Mouse (Mus musculus): ENCODE measurements around the gene Arid5a.

Gene Arid5a

DNA sequence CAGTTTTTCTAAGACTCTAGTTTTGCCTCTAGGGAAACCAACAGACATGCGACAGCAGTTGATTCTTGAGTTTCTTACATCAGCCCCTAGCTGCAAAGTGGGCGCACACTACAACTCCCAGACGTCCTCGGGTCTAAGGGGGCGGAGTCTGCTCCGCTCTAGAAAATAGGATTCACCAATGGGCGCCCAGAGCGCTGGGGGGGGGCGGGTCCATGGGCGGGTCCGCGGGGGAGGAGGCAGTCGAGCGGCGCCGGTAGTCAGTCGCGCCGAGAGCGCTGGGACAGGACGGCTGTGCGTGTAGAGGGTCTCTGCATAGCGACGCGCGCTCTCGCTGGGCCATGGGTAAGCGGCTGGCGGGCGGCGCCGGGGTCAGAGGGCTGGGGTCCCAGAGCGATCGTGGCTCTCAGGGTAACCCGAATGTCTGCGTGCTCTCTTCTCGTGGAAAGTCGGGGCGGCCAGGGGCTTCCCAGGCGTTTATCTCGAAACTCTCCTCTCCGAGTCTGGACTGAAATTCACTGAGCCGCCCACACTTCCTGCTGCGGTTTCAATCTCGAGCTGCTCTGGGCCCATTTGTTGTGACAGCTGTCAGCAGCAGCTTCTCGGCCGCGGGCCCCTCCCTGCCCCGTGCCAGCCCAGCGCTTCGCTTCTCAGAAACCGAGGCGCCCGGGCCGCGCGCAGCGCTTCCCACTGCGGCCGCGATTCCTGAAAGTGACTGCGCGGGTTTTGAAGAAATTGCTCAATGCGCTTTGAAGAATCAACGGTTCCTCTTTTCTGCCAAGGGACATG is at the start of gene Arid5a:
TSS of gene Arid5a (plus strand) at position 239 of the 786 bp plus-strand sequence.
- DNase-seq (ENCODE audit: low read depth, low spot score): peak; percentile 74

DNA sequence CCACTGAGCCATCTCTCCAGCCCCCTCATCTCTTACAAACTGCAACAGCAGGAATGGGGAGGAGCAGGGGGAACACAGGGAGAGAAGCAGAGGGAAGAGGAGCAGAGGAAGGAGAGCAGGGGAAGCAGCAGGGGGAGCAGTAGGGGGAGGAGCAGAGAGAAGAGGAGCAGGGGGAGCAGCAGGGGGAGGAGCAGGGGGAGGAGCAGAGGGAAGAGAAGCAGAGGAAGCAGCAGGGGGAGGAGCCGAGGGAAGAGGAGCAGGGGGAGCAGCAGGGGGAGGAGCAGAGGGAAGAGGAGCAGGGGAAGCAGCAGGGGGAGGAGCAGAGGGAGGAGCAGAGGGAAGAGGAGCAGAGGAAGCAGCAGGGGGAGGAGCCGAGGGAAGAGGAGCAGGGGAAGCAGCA is 48.9 kb upstream of the Arid5a start:
- DNase-seq (ENCODE audit: low read depth, low spot score): no peak

DNA sequence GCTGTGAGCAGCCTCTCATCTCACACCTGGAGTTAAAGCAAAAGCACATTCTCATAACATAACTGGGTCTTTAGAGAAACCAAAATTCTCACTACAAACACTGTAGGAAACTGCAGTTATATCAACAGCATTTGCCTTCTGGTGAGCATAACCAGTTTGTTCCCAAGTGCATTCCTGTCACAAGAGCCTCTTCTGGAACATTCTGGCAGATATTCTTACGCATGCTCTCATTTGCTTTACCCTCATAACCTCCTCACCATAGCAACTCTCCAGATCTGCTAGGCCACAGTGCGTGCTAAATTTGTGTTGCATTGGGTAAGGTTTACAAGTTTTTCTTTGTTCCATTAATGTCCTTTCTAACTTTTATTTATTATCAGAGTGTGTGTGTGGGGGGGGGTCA is 48.3 kb upstream of the Arid5a start:
- DNase-seq (ENCODE audit: low read depth, low spot score): no peak

DNA sequence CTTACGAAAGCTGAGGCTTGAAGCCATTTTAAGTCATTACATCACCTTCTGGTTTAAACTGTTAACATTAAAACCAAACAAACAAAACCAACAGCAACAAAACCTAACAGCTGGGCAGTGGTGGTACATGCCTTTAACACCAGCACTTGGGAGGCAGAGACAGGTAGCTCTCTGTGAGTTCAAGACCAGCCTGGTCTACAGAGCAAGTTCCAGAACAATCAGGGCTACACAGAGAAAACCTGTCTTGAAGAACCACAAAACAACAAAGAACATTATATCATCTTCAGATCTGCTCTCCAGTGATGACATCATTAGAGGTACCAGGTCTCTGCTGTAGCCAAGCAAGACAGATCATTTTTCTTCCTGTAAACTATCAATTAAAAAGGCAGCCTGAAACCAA is 47.1 kb upstream of the Arid5a start:
- DNase-seq (ENCODE audit: low read depth, low spot score): no peak

DNA sequence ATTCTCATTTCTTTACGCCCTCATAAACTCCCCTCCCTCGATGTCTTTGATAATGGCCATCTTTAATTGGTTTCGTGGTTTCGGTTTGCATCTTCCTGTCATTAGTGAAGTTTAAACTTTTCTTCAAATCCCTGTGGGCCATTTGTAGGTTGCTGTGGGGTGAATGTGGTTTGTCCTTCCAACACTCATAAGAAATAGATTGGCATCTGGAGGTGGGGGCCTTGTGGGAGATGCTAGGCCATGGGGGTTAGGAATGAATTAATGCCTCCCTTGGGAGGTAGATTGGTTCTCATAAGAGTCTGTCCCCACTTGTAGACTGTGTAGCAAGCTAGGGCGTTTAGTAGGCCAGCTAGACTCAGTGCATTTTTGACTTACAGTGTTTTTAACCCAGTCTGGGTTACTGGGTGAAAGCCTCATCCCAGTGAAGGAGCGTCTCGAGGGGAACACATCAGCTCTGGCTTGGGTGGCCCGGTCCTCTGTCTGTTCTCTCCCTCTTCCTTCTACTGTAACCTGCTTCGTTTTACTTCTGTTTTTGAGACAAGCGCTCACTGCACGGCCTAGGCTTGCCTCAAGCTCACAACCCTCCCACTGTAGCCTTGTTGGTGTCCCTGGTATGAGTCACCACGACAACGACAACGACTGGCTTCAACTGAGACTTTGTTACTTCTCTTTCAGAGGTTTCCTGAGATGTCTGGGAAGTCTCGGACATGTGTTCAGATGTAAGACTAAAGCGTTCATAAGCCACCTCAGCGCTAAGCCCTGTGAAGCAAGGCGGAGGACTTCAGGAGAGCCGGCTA is 45.6 kb upstream of the Arid5a start:
- no peak for DNase-seq (ENCODE audit: low read depth, low spot score)

DNA sequence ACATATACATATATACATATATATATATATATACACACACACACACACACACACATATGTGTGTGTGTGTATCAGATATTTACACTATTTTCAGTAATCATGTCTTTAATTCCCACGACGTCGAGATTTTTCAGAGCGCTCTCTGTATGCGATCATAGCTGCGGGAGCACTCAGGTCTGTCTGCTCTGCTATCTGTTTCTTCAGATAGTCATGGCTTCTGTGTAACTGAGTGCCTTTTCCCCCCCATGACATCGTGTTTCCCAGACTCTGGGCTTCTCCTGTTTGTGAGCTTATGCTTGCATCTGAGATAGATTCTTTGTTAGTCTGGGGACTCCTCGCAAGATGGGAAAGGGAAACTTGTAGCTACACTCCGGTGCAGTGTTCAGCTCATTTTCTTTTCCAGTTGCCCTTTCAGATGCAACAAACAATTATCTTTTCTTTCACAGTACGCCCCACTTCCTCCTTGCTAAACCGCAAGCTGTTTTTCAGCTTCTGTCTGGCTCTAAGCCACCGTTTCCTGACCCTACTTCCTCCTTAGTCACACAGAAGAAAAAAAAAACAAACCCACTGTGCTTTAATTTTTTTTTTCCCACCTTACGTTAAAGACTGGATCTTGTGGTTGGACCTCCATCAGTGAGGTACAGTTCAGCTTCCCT is 43.6 kb upstream of the Arid5a start:
- no peak for DNase-seq (ENCODE audit: low read depth, low spot score)

DNA sequence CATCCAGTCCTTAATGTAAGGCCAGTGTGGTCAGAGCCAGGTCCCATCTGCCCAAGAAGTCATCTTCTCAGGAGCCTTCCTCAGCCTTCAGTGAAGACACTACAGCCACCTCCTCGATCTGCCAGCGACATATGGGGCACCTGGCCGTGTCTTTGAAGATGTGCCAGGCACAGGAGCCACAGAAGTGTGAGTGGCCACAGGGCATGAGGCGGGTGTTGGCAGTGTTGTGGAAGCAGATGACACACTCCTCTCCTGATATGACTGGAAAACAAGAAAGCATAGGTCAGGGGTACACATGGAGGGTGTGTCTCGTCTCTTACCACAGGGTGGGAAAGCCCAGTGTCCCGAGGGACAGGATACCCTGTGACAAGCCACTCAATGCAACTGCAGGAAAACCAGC is 41.2 kb upstream of the Arid5a start:
- DNase-seq (ENCODE audit: low read depth, low spot score): no peak

DNA sequence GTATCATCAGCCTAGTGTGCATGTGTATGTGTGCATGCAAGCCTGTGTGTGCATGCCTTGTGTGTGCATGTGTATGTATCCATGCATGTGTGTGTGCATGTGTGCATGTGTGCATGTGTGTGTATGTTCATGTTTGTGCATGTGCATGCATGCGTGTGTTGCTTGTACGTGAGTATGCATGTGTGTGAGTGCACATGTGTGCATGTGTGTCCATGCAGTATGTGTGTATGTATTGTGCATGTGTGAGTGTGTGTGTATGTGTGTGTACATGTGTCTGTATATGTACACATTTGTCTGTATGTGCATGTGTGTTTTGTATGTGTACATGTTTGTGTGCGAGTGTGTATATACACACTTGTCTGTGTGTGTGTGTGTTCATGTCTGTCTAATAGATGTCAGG is 39.9 kb upstream of the Arid5a start:
- no peak for DNase-seq (ENCODE audit: low read depth, low spot score)

DNA sequence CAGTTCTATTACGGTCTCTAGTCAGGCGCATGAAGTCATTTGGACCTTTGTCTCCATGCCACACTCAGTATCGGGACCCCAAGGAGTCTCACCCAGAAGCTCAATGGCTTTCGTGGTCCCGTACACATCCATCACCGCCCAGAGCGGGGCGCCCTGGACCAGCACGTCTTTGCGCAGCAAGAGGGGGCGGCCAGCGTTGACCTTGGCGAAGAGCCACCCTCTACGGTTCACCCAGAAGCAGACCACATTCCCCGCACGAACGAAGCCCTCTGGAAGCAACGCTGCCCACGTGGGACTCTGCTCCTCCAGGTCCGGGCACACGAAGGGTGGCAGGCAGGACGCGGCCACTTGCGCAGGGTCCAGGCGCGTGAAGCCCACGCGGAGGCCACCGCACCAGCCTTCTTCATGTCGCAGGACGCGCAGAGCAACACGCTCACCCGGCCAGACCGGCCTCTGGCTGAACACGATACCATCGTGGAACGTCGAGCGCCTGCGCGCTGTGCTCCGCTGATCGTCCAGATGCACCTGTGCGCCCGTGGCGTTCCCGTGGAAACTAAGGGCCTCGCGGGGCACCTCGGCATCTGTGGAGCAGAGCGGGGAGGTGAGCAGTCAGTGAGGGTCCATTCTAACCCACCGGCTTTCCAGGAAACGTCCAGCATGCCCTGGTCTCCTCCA is 38.3 kb upstream of the Arid5a start:
- no peak for DNase-seq (ENCODE audit: low read depth, low spot score)

DNA sequence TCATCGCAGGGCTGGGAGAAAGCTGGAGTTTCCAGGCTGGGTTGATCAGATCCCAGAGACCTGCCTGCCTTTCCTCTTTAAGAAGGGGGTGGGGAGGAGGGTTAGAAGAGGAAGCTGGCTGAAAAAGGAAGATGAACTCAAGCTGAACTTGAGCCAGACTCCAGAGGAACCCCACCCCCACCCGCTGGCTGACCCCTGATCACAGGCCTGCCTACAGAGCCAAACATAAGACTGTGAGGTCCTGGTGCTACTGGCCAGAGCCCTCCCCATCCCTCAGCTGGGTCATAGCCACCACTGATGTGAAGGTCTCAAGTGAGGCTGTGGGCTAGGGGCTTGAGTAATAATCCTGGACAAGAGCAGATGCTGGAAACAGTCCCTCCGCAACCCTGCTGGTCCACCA is 36.9 kb upstream of the Arid5a start:
- no peak for DNase-seq (ENCODE audit: low read depth, low spot score)

DNA sequence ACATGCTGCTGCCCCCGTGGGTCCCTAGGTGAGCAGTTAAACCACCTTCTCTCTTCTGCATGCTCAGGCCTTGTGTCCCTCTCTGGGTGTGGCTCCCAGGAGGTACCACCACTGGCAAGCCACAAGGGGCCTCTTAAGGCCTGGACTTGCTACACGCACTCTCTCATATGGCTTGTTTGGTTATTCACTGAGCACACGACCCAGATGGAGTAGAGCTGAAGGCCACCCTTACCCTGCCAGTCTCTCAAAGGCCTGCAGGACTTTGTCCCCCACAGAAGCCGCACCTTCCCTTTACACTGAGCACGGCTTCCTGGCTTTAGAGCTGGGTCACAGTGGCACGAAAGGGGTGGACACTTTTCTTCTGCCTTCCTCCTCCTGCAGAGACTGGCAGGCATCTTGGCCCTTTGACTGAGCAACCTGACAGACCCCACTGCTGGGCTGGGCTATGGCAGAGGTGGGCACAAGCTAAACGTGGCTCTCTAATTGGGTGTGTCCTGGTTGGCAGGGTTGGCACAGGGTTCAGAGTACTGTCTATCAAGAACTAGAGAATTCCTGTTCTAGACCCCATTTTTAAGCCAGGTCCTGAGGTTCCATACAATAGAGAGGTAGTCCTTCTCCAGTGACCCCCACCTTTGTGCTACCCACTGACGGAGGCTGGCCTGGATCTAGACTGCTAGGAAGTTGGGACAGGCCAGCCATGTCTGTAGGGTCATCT is 35.9 kb upstream of the Arid5a start:
- no peak for DNase-seq (ENCODE audit: low read depth, low spot score)

DNA sequence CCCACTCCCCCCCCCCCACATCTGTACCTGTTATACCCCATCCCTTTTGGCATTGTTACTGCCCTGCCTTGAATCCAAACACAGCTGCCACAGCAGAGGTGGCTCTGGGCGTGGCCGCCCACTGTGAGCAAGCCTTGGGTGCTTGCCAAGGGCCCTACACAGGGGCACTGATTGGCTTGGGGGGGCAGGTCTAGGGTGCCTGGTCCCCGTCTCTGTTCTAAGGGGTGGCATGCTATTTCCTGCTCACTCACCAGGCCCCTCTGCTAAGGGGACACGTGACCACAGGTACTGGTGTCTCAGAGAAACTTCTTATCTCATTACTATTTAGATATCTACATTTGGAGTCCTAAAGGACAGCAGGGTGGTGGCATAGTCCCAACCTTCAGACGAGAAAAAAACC is 35.0 kb upstream of the Arid5a start:
- DNase-seq (ENCODE audit: low read depth, low spot score): no peak

DNA sequence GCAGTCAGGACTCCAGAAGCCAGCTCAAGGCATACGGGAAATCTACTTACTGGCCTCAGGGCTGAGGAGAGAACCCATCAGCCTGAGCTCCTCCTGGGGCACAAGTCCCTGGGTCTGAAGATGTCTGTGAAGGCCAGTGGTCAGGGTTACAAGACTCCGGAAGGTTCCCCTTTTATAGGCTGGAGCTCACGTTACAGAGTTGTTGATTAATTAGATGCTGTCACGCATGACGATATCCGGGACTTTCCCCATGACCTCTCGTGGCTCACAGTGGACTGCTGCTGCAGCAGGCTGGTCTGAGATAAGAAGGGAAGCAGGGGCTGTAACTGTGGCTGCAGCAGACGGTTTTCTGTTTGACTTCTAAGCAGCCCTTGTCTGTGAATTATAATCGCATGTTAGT is 34.2 kb upstream of the Arid5a start:
- DNase-seq (ENCODE audit: low read depth, low spot score): no peak

DNA sequence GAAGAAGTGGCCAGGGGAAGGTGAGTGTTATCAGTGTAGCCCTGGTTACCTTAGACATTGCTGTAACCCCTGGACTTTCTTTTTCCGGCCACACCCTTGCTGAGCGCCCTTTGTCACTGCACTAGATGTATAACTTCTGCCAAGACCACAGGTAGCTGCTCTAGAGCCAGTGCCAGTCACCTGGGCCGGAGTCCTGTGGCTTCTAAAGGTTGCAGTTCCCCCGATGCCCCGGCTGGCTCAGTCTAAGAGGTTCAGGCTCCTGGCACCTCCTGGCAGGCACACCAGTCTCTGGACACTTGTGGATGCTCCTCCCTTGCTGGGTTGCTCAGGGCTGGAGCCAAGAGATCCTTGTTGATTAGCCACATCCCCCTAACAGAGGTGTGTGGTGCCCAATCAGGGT is 33.1 kb upstream of the Arid5a start, which contains the start of gene Neurl3:
TSS of gene Neurl3 (minus strand) at position 225 of the 400 bp plus-strand sequence.
- DNase-seq (ENCODE audit: low read depth, low spot score): no peak

DNA sequence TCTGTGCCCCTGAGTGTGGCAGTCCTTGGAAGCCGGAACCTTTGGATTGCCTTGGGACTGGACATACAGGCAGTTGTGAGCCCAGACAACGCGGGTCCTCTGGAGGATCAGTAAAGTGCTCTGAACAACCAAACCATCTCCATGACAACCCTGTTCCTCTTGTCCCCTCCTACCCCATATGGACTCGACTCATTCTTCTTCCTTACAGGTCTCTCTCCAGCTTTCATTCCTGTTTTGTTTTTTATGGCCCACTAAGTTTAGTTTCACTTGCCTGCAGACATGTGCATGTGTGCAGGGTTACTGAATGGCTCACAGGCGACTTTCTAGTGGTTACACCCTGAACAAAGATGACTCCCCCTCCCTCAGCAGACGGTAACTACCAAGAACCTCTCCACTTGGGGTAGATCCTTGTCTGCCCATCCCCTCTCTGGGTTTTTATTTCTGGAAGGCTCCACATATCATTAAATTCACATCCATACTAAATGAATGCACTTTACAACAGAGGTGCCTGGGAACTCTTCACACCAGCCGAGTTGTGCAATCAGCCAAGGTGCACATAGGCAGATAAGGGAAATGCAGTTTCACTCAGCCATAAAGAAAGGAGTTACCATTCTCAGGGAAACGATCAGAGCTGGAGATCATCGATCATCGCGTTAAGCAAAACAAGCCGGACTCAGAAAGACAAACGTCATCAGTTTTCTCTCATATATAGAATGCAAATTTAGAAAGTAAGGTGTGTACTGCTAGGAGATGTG is 31.7 kb upstream of the Arid5a start:
- DNase-seq (ENCODE audit: low read depth, low spot score): no peak

DNA sequence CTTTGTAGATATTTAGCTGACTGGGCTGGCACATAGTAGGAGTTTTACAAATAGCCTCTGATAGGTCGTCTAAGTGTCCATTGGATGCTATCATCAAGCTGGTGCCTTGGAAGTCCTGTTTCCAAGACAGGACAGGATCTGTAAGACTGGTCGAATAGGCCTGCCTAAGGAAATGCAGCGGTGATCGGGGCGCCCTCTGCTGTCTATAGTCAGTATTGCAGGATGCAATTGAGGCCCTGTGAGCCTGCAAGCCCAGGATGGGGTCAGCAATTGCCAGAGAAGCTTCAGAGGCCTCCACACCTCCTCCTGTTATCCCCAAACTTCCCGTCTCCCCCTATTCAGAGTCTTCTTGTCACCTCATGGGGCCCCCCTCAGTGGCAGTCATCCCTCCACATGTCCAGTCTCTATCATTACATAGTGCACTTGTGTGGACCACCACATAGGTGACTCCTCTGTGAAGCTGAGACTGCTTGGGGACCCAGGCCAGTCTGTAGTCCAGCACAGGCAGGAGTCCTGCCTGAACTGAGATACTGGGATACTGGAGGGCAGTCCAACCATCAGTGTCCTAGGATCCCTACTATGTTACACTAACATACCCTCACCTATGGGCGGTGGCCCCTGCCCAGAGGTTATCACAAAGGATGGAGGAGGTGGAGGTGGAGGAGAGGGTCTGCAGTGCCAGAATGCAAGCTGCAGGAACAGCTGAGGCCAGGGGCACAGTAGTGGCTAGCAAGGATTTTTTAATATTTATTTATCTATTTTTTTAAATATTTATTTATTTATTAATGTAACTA is 30.1 kb upstream of the Arid5a start:
- DNase-seq (ENCODE audit: low read depth, low spot score): peak; percentile 35

DNA sequence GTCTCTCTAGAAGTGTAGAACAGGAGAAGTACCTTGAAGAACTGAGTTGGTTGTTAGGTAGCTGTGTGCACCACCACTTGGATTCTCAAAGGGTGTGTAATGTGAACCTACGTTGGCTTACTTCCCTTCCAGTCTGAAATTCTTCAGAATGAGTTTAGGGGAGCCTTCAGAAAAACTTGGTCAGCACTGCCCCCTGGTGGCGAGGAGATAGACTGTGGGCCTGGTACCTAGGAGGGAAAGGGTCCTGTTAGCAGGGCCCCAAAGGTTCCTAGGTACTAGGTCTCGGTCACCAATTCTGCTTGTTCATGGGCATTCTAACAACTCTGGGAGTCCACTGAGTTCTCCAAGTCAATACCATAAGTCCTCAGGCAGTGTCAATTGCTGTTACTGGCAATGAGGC is 28.3 kb upstream of the Arid5a start:
- DNase-seq (ENCODE audit: low read depth, low spot score): peak; percentile 40

DNA sequence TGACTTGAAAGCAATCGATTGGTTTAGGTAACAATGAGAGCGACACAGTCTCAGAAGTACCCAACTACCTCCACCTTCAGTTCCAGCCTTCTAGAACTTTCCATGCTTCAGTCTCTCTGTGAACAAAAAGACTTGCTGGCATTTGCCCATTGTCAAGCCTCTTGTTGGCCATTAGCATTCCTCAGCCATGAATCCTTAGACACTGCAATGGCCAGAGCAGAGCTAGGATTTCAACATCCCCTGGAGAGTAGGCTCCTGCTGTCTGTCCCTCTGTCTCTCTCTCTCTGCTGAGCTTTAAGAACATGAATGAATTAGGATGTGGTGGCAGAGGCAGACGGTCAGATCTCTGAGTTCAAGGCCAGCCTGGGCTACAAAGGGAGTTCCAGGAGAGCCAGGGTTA is 26.6 kb upstream of the Arid5a start:
- no peak for DNase-seq (ENCODE audit: low read depth, low spot score)

DNA sequence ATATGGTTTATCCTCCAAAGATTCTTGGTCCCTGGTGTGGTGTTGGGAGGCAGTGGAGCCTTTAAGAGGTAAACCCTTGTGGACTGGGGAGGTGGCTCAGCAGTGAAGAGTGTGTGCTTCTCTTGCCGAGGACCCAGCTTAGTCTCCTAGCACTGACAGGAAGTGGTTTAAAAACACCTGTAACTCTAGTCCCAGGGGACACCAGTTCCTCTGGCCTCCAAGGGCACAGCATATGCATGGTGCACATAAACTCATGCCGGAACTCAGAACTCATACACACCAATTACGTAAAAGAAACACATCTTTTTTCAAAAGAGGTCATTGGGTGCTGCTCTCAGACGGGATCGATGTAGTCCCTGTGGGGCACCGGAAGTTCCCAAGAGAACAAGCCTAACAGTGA is 25.7 kb upstream of the Arid5a start:
- DNase-seq (ENCODE audit: low read depth, low spot score): no peak

DNA sequence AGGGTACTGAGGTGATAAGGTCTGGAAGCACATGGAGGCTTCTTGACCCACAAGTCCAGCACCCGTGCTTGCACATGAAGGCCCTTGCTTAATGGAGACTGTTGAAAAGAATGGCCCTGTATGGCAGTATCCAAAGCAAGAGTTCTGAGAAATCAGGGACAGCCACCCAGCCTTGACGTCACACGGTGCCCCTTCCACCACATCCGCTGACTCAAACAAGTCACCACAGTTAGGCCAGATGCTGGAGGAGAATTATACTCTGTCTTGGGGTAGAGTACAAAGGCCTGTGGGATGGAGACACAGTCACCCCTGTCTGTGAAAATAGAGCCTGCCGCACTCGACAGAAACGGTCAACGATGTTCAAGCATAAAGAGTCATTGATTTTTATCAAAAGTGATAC is 14.1 kb upstream of the Arid5a start:
- DNase-seq (ENCODE audit: low read depth, low spot score): no peak

Measured in c-Kit-negative CD71-positive TER-119-positive erythroid progenitor cells, embryonic 14.5 days (primary cell).